Mouse (Mus musculus): ENCODE results near the gene Sema3e. TPM values are rescaled to one million over a fixed set of nuclear protein-coding genes. Genes with fewer than 3 reads are reported as not detected.

Gene Sema3e
- polyA plus RNA-seq, 1 experiment, result 0.47 TPM

DNA sequence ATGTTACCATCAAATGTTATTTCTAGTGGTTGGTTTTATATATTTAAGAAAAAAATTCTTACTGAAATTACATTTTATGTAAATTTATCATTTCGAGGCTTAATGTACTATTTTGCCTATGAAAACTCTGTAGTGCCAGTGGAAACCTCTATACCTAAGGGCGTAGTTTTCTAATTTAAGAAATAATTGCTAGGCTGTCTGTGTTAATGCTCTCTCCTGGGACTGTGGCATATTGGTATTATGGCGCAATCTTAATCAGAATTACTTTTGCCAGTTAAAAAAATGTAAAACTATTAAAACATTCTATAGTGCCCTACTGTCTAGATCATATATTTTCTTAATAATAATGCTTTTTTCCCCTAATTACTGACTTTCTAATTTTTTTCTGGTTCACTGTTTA lies 138.2 kb downstream of the Sema3e start:
- no peaks in the 10 kb centered on the region for H3K4me1 ChIP-seq (ENCODE audit: control insufficient read depth, insufficient read depth, low read length)
- H3K4me3 ChIP-seq (ENCODE audit: control insufficient read depth, low read depth, low read length), result no peak overlapping the region
- TF ChIP-seq POLR2A (IDR thresholded peaks at IDR 0.05; ENCODE audit: control insufficient read depth, low read depth, low read length), result no peak
- TF ChIP-seq CTCF (IDR thresholded peaks at IDR 0.05; ENCODE audit: control insufficient read depth, insufficient read depth, insufficient replicate concordance, low read depth, low read length), result no peak

DNA sequence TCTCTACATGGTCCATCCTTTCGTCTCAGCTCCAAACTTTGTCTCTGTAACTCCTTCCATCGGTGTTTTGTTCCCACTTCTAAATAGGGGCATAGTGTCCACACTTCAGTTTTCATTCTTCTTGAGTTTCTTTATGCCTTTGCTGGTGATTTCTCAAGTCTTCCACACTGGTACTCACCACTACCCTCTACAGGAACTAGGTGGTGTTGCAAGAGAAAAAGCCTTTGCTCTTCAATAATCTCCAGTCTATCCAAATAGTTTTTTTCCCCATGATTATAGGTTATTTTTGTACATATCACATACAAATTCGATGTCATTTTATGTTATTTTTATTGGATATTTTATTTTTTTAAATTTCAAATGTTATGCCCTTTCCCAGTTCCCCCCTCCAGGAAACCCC lies 142.7 kb downstream of the Sema3e start:
- Histone ChIP-seq H3K27me3 (ENCODE audit: control insufficient read depth, insufficient read depth, low read length) (no peaks in the 10 kb centered on the region), H3K4me1 (ENCODE audit: control insufficient read depth, insufficient read depth, low read length) (no peaks in the 10 kb centered on the region)
- TF ChIP-seq CTCF (IDR thresholded peaks at IDR 0.05; ENCODE audit: control insufficient read depth, insufficient read depth, insufficient replicate concordance, low read depth, low read length) (no peak), POLR2A (IDR thresholded peaks at IDR 0.05; ENCODE audit: control insufficient read depth, low read depth, low read length) (no peak)

More for the DNA sequence above, 138.2 kb downstream of the Sema3e start:
- Histone ChIP-seq H3K27me3 (ENCODE audit: control insufficient read depth, insufficient read depth, low read length) (no peaks in the 10 kb centered on the region), H3K36me3 (ENCODE audit: control insufficient read depth, insufficient read depth, low read length) (no peaks in the 10 kb centered on the region), H3K27ac (ENCODE audit: control insufficient read depth, insufficient read depth, low read depth, low read length) (no peak overlapping the region)

DNA sequence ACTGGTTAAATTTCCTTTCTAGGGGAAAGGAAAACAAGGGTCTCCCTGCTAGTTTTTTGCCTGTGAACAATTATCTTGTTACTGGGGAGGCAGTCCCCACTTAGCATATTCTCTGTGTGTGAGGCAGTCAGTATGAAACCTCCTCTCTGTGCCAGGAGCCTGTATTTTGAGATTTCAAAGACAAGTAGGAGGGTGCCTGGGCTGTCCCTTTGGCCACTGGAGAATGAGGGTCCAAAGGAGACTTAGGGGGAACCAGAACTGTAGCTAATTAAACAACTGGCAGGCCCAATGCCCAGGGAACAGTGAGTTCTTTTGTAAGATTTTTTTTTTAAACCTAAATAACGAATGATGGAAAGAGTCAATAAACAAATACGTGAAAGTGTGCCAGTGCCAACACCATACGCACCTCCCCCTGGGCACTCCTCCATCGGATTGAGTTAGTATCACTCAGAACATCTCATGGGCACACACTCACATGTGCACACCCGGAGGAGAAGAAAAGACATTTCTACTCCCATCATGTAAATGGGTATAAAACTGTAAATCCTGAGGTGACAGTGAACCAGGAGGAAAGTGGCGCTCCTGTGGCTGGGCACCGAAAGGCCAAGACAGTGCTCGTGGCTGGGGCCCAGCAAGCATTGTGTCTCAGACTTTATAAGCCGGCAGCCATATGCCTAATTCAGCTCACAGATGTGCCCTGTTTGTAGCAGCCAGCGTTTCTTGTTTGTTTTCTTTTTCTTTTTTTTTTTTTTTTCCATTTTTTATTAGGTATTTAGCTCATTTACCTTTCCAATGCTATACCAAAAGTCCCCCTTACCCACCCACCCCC lies 148.5 kb downstream of the Sema3e start:
- Histone ChIP-seq H3K36me3 (ENCODE audit: control insufficient read depth, insufficient read depth, low read length) (no peaks in the 10 kb centered on the region), H3K4me3 (ENCODE audit: control insufficient read depth, low read depth, low read length) (no peak overlapping the region), H3K27me3 (ENCODE audit: control insufficient read depth, insufficient read depth, low read length) (no peaks in the 10 kb centered on the region), H3K4me1 (ENCODE audit: control insufficient read depth, insufficient read depth, low read length) (no peaks in the 10 kb centered on the region), H3K27ac (ENCODE audit: control insufficient read depth, insufficient read depth, low read depth, low read length) (no peak overlapping the region)
- TF ChIP-seq CTCF (IDR thresholded peaks at IDR 0.05; ENCODE audit: control insufficient read depth, insufficient read depth, insufficient replicate concordance, low read depth, low read length), result no peak
- TF ChIP-seq POLR2A (IDR thresholded peaks at IDR 0.05; ENCODE audit: control insufficient read depth, low read depth, low read length), result no peak

More for the DNA sequence above, 142.7 kb downstream of the Sema3e start:
- no peaks in the 10 kb centered on the region for H3K36me3 ChIP-seq (ENCODE audit: control insufficient read depth, insufficient read depth, low read length)
- no peak overlapping the region for H3K4me3 ChIP-seq (ENCODE audit: control insufficient read depth, low read depth, low read length)
- H3K27ac ChIP-seq (ENCODE audit: control insufficient read depth, insufficient read depth, low read depth, low read length), result no peak overlapping the region

DNA sequence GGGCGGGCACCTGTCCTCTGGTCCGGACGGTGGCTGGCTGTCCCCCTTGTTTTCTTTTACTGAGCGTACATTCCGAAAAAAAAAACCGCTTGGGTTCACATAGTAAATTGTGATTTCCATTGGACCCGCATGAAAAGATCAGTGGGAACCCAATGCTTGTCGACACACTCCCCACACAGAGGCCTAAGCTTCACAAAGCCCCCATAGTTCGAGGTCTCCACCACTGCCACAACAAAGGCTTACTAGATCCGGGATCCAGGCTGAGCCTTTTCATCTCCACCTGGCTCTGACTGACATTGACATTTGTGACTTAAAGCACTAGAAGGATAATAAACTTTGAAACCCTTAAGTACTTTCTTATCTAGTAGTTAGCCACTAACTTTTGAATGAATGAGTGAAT lies 155.5 kb downstream of the Sema3e start:
- no peak for TF ChIP-seq POLR2A (IDR thresholded peaks at IDR 0.05; ENCODE audit: control insufficient read depth, low read depth, low read length)
- no peak for TF ChIP-seq CTCF (IDR thresholded peaks at IDR 0.05; ENCODE audit: control insufficient read depth, insufficient read depth, insufficient replicate concordance, low read depth, low read length)
- Histone ChIP-seq H3K27me3 (ENCODE audit: control insufficient read depth, insufficient read depth, low read length) (no peaks in the 10 kb centered on the region), H3K4me3 (ENCODE audit: control insufficient read depth, low read depth, low read length) (no peak overlapping the region), H3K4me1 (ENCODE audit: control insufficient read depth, insufficient read depth, low read length) (no peaks in the 10 kb centered on the region), H3K27ac (ENCODE audit: control insufficient read depth, insufficient read depth, low read depth, low read length) (no peak overlapping the region), H3K36me3 (ENCODE audit: control insufficient read depth, insufficient read depth, low read length) (no peaks in the 10 kb centered on the region)

DNA sequence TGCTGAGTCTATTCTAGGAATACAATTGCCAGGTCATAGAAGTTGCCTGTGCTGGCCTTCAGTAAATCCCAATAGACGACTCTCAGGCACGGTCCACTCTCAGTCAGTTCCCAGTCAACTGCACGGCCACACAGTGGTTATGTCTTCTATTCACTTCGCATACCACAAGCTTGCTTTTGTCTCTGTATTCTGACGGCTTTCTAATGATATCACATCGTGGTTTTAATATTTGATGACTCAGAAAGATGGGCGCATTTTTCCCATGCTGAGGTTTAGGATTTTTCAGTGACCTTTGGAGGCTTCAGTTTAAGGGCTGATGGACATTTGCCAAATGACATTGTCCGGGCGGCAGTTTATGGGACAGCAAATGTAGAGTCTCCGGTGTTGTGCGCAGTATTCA lies 157.1 kb downstream of the Sema3e start:
- Histone ChIP-seq H3K27me3 (ENCODE audit: control insufficient read depth, insufficient read depth, low read length) (no peaks in the 10 kb centered on the region), H3K4me3 (ENCODE audit: control insufficient read depth, low read depth, low read length) (no peak overlapping the region), H3K36me3 (ENCODE audit: control insufficient read depth, insufficient read depth, low read length) (no peaks in the 10 kb centered on the region), H3K27ac (ENCODE audit: control insufficient read depth, insufficient read depth, low read depth, low read length) (no peak overlapping the region), H3K4me1 (ENCODE audit: control insufficient read depth, insufficient read depth, low read length) (no peaks in the 10 kb centered on the region)
- TF ChIP-seq POLR2A (IDR thresholded peaks at IDR 0.05; ENCODE audit: control insufficient read depth, low read depth, low read length), result no peak
- no peak for TF ChIP-seq CTCF (IDR thresholded peaks at IDR 0.05; ENCODE audit: control insufficient read depth, insufficient read depth, insufficient replicate concordance, low read depth, low read length)

DNA sequence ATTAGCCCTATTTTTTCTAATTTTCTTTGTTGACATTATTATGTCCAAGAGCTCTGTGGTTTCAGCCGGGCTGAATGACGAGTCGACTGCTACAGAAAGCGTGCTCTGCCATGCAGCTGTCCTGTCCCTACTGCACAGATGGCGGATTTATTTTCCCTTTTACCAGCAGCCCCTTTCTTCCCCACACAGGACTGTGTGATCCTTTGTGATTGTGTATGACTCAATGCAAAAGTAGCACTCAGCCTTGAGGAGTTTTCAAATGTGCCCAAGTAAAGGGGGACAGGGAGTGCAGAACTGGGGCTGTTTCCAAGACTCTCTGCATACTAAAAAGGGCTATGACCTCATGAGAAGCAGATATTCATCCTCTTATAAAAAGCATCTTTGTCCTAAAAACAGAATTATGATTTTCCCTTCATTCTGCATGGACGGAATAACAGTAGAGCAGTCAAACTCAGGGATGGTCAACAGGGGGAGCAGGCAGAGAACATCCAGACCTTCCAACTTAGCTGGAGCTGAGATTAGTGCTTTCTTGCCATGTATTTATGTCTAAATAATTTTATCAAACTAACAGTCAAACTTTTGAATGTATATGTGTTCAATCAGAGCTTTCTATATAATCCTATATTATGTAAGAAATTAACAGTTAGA lies 170.2 kb downstream of the Sema3e start:
- H3K36me3 ChIP-seq (ENCODE audit: control insufficient read depth, insufficient read depth, low read length), result no peaks in the 10 kb centered on the region
- no peak overlapping the region for H3K27ac ChIP-seq (ENCODE audit: control insufficient read depth, insufficient read depth, low read depth, low read length)
- no peaks in the 10 kb centered on the region for H3K27me3 ChIP-seq (ENCODE audit: control insufficient read depth, insufficient read depth, low read length)
- H3K4me3 ChIP-seq (ENCODE audit: control insufficient read depth, low read depth, low read length), result no peak overlapping the region
- no peaks in the 10 kb centered on the region for H3K4me1 ChIP-seq (ENCODE audit: control insufficient read depth, insufficient read depth, low read length)
- no peak for TF ChIP-seq POLR2A (IDR thresholded peaks at IDR 0.05; ENCODE audit: control insufficient read depth, low read depth, low read length)
- TF ChIP-seq CTCF (IDR thresholded peaks at IDR 0.05; ENCODE audit: control insufficient read depth, insufficient read depth, insufficient replicate concordance, low read depth, low read length), result no peak

DNA sequence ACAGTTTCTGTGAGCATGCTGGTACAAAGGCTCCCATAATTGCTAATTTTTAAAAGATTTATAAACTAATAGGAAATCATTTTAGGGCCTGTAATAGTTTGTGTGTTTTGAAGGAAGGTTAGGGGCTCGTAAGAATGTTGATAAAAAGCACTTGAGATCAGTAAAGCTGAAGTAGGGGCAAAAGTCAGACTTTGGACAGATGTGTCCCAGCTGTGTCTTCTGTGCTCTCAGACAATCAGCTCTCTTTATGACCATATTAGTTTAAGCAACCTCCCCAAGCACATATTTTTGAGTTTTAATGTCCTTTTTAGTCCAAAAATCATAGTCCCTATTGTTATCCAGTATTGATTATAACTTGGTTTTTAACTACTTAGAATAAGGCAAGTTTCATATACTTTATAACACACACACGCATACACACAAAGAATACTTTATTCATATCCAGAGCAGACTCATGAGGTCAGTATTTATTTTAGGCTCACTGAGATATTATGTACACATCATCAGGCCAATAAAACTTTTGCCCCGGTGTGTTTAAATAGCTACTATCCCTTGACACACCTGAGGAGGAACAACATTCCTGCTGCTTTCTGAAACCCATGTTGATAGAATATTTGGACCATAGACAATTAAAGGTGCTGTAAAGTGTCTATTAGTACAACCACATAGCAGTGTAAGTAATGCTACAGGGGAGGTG lies 173.4 kb downstream of the Sema3e start:
- no peaks in the 10 kb centered on the region for H3K4me1 ChIP-seq (ENCODE audit: control insufficient read depth, insufficient read depth, low read length)
- no peaks in the 10 kb centered on the region for H3K36me3 ChIP-seq (ENCODE audit: control insufficient read depth, insufficient read depth, low read length)
- TF ChIP-seq CTCF (IDR thresholded peaks at IDR 0.05; ENCODE audit: control insufficient read depth, insufficient read depth, insufficient replicate concordance, low read depth, low read length) (no peak), POLR2A (IDR thresholded peaks at IDR 0.05; ENCODE audit: control insufficient read depth, low read depth, low read length) (no peak)
- H3K27ac ChIP-seq (ENCODE audit: control insufficient read depth, insufficient read depth, low read depth, low read length), result no peak overlapping the region
- H3K4me3 ChIP-seq (ENCODE audit: control insufficient read depth, low read depth, low read length), result no peak overlapping the region
- H3K27me3 ChIP-seq (ENCODE audit: control insufficient read depth, insufficient read depth, low read length), result no peaks in the 10 kb centered on the region

All from testis, adult 2 months (tissue).